ENCODE assay signal across 7 mouse cellular contexts in genomic region chr11:3517846-3518732, GRCm38 (mm10). TPM values are rescaled to one million over a fixed set of nuclear protein-coding genes. Genes with fewer than 3 reads are reported as not detected.
DNase-seq lines count a peak whose midpoint lies in the region; ATAC-seq and TF ChIP-seq lines count a peak whose summit lies in the region.

No protein-coding gene starts in this region.

- no peak overlapping the region for H3K27ac ChIP-seq in brown adipose tissue, adult 24 weeks (replicated peaks; ENCODE audit: low read depth, low read length)
- H3K27ac ChIP-seq in midbrain, embryonic 10.5 days (replicated peaks), result no peak overlapping the region

- no peaks in the 10 kb centered on the region for H3K9me3 ChIP-seq in E14TG2a.4 (ENCODE audit: low read length)
- H3K9me3 ChIP-seq in midbrain, embryonic 10.5 days (replicated peaks), result no peaks in the 10 kb centered on the region

- DNase-seq in heart, postnatal 4 days, result peak; percentile 12
- DNase-seq in midbrain, embryonic 10.5 days (ENCODE audit: low spot score), result no peak
- DNase-seq in retina, postnatal 1 day, result no peak
- no peak for DNase-seq in layer of hippocampus, adult 8-10 months (ENCODE audit: low spot score in 2 of 2)

- TF ChIP-seq CTCF in E14TG2a.4 (conservative IDR thresholded peaks at IDR 0.05; ENCODE audit: low read length), result no peak

- WGBS in midbrain, embryonic 10.5 days, result 54% methylated on average over 13 of the region's 13 CpGs

- peaks cover 47% of the 10 kb centered on the region for H3K36me3 ChIP-seq in E14TG2a.4 (ENCODE audit: insufficient read depth, low read length)
- H3K36me3 ChIP-seq in midbrain, embryonic 10.5 days, result peaks cover 30% of the 10 kb centered on the region

- peak overlapping the region; percentile 68 for H3K4me3 ChIP-seq in E14TG2a.4 (replicated peaks; ENCODE audit: low read length)
- 0 out of 2 replicates have a peak overlapping the region, but pooled peaks have one; percentile 34 for H3K4me3 ChIP-seq in brown adipose tissue, adult 24 weeks (ENCODE audit: insufficient read depth, low read depth, low read length)
- H3K4me3 ChIP-seq in midbrain, embryonic 10.5 days, result peak overlapping the region; percentile 56

- peaks cover 67% of the 10 kb centered on the region for H3K4me1 ChIP-seq in E14TG2a.4 (replicated peaks; ENCODE audit: low read depth, low read length)
- 0 out of 2 replicates have a peak, but pooled peaks cover 3% of the 10 kb centered on the region for H3K4me1 ChIP-seq in brown adipose tissue, adult 24 weeks (ENCODE audit: control insufficient read depth, insufficient read depth, insufficient read length, low read length)
- peaks cover 34% of the 10 kb centered on the region for H3K4me1 ChIP-seq in midbrain, embryonic 10.5 days

- no peak for ATAC-seq in granulocyte monocyte progenitor cell, adult 5-6 weeks (replicated peaks; ENCODE audit: poor library complexity, severe bottlenecking)

- peaks cover 61% of the 10 kb centered on the region for H3K27me3 ChIP-seq in E14TG2a.4 (ENCODE audit: insufficient read depth, low read length)
- H3K27me3 ChIP-seq in midbrain, embryonic 10.5 days (ENCODE audit: low read depth, poor library complexity, severe bottlenecking), result peaks cover 40% of the 10 kb centered on the region

RNA-seq across cellular contexts. Expression of gene Selenom, which starts 3.6 kb away (rescaled TPM):
- 15.9 and 19.1 TPM in 2 replicates for polyA plus RNA-seq in brown adipose tissue, adult 24 weeks (2012; ENCODE audit: insufficient read depth, insufficient read length, missing spikeins)
- 10 to 100 TPM; 55.7 to 59.2 TPM for total RNA-seq in heart, postnatal 4 days (2021)
- polyA plus RNA-seq in midbrain, embryonic 10.5 days (2016; fragmentation: Nextera tagmentation; extraction: Ambion mirVana), result 43.8 and 49.2 TPM in 2 replicates
- 22.0 and 28.8 TPM in 2 replicates for total RNA-seq in granulocyte monocyte progenitor cell, adult 5-6 weeks (2014; fragmentation: Nextera tagmentation)
- 17.0 and 21.1 TPM in 2 replicates for total RNA-seq in granulocyte monocyte progenitor cell, adult 5-6 weeks (2017)
- 100 to 1,000 TPM; 161 to 198 (median 177) TPM for total RNA-seq in layer of hippocampus, adult 8-10 months (2022)

RNA-seq across cellular contexts. Expression of gene Inpp5j, which starts 13.5 kb away (rescaled TPM):
- polyA plus RNA-seq in brown adipose tissue, adult 24 weeks (2012; ENCODE audit: insufficient read depth, insufficient read length, missing spikeins), result not detected in 2 replicates
- total RNA-seq in heart, postnatal 4 days (2021), result 10 to 100 TPM; 17.2 to 21.1 TPM
- 0.16 and 0.24 TPM in 2 replicates for polyA plus RNA-seq in midbrain, embryonic 10.5 days (2016; fragmentation: Nextera tagmentation; extraction: Ambion mirVana)
- total RNA-seq in granulocyte monocyte progenitor cell, adult 5-6 weeks (2014; fragmentation: Nextera tagmentation), result 0.94 and 1.1 TPM in 2 replicates
- 0.09 and 0.57 TPM in 2 replicates for total RNA-seq in granulocyte monocyte progenitor cell, adult 5-6 weeks (2017)
- total RNA-seq in layer of hippocampus, adult 8-10 months (2022), result 10 to 100 TPM; 67.5 to 75.8 (median 73.6) TPM

RNA-seq across cellular contexts. Expression of gene Smtn, which starts 22.3 kb away (rescaled TPM):
- polyA plus RNA-seq in brown adipose tissue, adult 24 weeks (2012; ENCODE audit: insufficient read depth, insufficient read length, missing spikeins), result 12.2 and 21.8 TPM in 2 replicates
- 100 to 1,000 TPM; 188 to 190 TPM for total RNA-seq in heart, postnatal 4 days (2021)
- polyA plus RNA-seq in midbrain, embryonic 10.5 days (2016; fragmentation: Nextera tagmentation; extraction: Ambion mirVana), result 40.2 and 45.4 TPM in 2 replicates
- total RNA-seq in granulocyte monocyte progenitor cell, adult 5-6 weeks (2014; fragmentation: Nextera tagmentation), result 7.5 and 10.5 TPM in 2 replicates
- total RNA-seq in granulocyte monocyte progenitor cell, adult 5-6 weeks (2017), result 7.0 and 8.3 TPM in 2 replicates
- 10 to 100 TPM in 1 of 4 experiments, 1 to 10 TPM in 3; 6.4 to 12.1 (median 8.3) TPM for total RNA-seq in layer of hippocampus, adult 8-10 months (2022)

RNA-seq across cellular contexts. Expression of gene Pla2g3, which starts 30.0 kb away (rescaled TPM):
- not detected in 2 replicates for polyA plus RNA-seq in brown adipose tissue, adult 24 weeks (2012; ENCODE audit: insufficient read depth, insufficient read length, missing spikeins)
- total RNA-seq in heart, postnatal 4 days (2021), result under 1 TPM; 0.11 to 0.24 TPM
- polyA plus RNA-seq in midbrain, embryonic 10.5 days (2016; fragmentation: Nextera tagmentation; extraction: Ambion mirVana), result 0.75 and 0.89 TPM in 2 replicates
- 0.26 TPM in 1 of 2 replicates, not detected in the other for total RNA-seq in granulocyte monocyte progenitor cell, adult 5-6 weeks (2014; fragmentation: Nextera tagmentation)
- not detected in 2 replicates for total RNA-seq in granulocyte monocyte progenitor cell, adult 5-6 weeks (2017)
- total RNA-seq in layer of hippocampus, adult 8-10 months (2022), result 1 to 10 TPM in 3 of 4 experiments, under 1 TPM in 1; 0.99 to 1.7 (median 1.5) TPM

Comparison
In these comparisons a context has a peak if more than half of its experiments do, and no peak if none do; other contexts are left out.
1. RNA of gene Inpp5j, which starts 13.5 kb away (total RNA-seq): 67.5 to 75.8 TPM in layer of hippocampus, adult 8-10 months and 17.2 to 21.1 TPM in heart, postnatal 4 days; 0.09 to 1.1 TPM in granulocyte monocyte progenitor cell, adult 5-6 weeks; every median in the first group is over 4 times any median in the second.
2. RNA of gene Smtn, which starts 22.3 kb away (total RNA-seq): 188 to 190 TPM in heart, postnatal 4 days; 7.0 to 10.5 TPM in granulocyte monocyte progenitor cell, adult 5-6 weeks and 6.4 to 12.1 TPM in layer of hippocampus, adult 8-10 months; every median in the first group is over 10 times any median in the second.
3. Peak in every context shown above with its lines, with median percentiles within 50 percentile points of each other: H3K4me3 ChIP-seq.